Mouse (Mus musculus) thymus, postnatal 25 days (tissue): ENCODE data around the gene Gm7102.
"Not testable (repeated sequence)": the region's sequence is repeated elsewhere in the genome, so short reads cannot be mapped to it uniquely, and the experiment has no call there.

Experiments
- DNase-seq: peaks from one replicate; pipeline ENCODE4 v3.0.0; 2022

The Gm7102 gene

DNA sequence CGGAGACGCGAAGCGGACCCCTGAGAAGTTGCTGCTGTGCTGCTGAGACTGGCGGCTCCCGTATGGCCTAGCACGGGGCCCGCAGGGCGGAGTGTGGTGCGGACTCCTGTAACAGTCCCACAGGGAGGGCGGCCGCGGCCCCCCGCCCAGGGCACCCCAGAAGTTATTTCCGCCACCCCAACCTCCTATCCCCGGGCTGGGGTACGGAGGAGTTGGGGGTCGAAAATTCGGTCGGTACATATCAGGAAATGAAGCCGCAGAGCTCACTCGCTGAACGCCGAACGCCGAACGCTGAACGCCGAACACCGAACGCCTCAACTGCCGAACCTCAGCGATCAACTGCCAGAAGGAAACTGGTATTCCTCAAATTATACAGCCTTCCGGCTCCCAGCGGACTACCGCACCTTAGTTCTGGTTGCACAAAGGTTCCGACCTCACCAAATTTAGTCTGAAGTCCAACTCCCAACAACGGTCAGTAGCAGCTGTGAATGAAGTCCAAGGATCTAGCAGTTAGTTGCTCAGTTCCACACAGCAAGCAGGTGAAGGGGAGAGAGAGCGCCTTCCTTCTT, at the start of gene Gm7102:
Gm7102 (minus strand) TSS at position 554 of the 569 bp plus-strand sequence.
- DNase-seq, result peak; percentile 8

DNA sequence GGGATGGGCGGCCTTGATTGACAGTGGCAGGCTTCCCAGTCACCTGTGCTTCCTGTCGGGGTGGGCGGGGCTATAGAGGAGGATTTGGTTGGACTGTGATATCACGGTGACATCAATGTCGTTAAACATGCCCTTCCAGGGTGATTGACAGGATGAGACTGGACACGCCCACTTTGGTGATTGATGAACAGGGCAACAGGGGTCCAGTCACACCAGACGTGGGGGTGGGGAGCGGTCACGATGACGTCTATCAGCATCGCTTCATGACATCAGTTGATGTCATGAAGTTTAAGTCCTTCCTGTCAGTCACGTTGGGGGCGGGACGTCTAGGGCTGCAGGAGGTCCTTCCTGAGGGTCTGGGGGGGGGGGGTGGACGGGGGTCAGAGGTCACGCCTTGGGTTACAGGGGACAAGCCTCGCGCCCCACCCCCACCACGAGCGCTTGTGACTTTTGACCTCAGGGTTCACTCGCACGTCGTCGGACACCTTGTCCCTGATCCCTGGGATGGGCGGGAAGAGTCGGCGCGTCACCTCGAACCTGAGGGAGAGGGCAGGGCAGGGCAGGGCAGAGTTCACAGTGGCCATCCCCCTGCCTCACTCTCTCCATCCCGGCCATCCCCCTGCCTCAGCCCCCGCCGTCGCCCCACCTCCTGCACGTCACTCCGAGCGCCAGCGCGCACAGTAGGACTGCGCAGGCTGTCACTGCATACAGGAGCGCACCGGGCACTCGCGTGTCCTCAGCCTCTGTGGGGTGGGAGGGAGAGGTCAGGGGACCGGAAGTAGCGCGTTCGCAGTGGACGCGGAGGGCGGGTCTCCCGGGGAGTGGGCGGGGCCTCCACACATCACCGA, 48.8 kb upstream of the Gm7102 start:
- no peak for DNase-seq

DNA sequence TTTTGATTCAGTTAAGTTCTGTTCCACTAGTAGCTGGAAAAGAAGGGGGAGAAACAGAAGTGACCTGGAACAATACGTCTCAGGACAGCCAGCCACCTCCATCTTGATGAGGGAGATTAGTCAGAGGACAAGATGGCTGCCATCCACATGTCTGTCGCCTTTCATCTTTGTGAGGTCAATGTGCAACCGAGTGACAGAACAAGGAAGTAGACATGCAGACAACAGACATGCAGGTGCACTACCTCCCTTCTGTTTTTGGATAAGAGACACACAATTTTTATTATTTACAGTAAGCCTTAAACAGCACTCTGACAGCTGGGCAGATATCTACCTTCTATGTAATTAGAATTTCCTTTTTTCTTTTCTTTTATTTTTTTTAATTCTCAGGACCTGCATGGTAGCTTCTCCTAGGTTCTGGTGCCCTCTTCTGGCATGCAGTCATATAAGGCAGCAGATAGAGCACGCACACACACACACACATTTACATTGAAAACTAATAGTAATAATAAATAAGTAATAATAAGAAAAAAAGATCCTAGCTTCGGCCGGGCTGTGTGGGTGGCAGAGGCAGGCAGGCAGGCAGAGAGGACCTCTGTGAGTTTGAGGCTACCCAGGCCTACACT, 47.7 kb upstream of the Gm7102 start:
- no peak for DNase-seq

DNA sequence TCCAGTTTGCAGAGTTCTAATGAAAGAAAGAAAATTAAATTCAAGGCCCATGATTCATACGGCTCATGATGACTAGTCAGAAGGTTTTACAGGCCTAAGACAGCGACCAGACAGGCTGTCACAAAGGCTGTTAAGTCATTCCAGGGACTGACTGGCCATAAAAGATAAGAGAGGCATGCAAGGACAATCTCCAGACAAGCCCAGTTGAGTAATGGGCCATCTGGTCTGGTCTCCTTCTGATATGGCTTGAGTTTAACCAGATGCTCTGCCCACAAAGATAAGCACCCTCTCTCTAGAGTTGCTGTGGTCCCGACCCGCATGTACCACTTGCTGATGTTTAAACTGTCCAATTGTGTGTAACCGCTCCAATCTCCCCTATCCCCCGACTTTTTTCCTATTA, 31.4 kb upstream of the Gm7102 start:
- not testable (repeated sequence) for DNase-seq

DNA sequence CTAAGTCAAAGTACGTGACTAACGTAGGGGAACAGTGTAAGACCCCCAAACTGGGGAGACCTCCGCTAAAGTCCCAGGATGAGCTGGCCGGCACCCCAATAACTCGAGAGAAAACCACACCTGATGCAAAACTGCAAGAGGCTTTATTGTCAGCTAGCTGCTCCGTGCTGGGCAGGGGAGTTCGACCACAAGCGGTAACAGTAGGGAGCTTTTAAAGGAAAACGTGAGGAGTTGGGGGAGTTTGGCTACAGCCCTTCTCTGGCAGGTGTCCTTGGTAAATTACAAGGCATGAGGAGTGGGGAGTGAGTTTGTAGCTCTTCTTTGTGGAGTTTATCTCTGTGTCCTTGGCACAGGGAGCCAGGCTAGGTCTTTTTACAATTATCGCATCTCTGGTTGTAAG, 23.7 kb upstream of the Gm7102 start:
- peak; percentile 48 for DNase-seq

DNA sequence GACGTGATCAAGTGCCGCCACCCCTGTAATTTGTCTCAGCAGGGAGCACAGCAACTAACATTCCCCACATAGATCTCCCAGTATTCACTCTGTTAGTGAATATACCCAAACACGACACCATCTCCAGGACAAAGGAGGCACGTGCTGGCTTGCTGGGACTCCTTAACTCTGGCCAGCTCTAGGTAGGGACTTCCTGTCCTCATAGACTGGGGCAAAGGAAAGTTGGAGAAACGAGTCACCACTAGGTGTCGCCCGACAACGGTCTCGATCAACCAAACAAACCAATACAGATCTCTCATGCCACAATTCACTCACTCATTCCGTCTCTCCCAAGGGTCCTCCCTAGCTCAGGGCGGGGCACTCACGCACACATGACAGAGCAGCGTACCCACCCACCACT, 23.2 kb upstream of the Gm7102 start:
- peak; percentile 90 for DNase-seq

DNA sequence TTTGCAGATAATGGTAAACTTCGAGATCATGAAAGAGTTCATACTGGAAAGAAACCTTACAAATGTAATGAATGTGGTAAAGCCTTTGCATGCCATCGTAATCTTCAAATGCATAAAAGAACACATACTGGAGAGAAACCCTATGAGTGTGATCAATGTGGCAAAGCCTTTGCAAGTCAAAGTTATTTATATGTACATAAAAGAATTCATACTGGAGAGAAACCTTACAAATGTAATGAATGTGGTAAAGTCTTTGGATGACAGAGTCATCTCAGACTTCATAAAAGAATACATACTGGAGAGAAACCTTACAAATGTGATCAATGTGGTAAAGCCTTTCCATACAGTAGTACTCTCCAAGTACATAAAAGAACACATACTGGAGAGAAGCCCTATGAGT, 7.5 kb upstream of the Gm7102 start, which contains the start of gene Gm6020:
Gm6020 (plus strand) TSS at position 301 of the 400 bp plus-strand sequence.
- not testable (repeated sequence) for DNase-seq

DNA sequence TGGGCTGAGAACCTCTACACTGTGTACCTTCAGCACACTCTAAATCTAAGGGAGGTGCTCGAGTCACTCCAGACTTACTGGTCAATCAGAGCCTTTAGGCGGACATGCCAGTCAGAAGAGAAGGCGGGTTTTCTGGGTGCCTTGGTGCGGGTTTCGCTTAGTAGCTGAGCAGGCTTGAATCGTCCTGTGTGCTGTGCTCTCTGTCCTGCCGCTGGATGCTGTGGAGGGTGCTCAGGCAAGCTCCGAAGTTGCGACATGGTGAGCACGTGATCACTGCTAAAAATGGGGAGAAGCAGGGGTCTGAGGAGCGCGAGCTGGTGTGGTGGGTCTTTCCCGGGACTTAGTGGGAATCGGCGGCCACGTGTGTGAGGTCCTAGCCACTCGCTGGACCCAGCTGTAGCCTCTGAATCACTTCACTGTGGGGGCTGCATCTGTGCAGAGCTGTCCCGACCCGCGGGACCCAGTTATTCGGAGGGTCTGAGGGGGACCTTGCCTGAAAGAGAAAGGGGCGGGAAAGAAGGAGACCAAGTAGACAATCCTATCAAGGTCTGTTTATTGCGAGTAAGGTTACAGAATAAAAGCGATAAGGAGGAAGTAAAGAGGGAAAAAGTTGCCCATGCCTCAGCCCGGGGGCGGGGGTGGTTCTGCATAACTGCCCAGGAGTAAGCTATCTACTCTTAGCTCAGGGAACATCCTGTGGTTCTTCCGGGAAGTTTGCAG, 24.2 kb downstream of the Gm7102 start:
- peak; percentile 3 for DNase-seq

DNA sequence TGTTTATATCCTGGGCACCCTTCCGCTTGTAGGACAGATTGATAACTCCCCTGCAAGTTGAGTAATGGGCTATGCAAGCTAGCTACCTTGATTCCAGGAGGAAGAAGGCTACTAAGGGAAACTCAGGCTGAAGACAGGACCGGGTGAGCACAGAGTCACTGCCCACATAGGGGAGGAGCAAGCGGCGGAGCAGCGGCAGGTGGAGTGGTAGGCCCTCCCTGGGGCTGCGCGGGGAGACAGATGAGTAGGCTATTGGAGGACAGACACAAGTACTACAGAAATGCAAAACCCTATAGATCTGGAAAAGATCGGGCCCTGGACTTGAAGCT, 24.8 kb downstream of the Gm7102 start:
- DNase-seq, result peak; percentile 13

DNA sequence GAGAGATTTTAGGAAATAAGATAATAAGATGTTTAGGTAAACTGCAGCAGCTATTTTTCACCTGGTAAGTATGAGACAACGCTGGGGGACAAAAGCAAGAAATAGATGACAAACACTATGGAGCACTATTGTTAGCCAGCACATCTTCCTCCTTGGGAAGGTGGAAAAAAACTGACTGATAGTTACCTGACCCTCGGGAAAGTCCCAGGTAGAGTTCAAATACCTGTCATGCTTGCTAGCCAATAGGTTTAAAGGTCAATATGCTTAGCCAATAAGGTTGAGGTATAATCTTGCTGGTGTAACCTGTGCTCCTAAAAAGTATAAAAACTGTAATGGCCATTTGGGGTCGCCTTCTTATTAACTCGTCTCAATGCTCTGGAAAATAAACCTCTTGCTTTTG, 34.8 kb downstream of the Gm7102 start:
- DNase-seq, result no peak

DNA sequence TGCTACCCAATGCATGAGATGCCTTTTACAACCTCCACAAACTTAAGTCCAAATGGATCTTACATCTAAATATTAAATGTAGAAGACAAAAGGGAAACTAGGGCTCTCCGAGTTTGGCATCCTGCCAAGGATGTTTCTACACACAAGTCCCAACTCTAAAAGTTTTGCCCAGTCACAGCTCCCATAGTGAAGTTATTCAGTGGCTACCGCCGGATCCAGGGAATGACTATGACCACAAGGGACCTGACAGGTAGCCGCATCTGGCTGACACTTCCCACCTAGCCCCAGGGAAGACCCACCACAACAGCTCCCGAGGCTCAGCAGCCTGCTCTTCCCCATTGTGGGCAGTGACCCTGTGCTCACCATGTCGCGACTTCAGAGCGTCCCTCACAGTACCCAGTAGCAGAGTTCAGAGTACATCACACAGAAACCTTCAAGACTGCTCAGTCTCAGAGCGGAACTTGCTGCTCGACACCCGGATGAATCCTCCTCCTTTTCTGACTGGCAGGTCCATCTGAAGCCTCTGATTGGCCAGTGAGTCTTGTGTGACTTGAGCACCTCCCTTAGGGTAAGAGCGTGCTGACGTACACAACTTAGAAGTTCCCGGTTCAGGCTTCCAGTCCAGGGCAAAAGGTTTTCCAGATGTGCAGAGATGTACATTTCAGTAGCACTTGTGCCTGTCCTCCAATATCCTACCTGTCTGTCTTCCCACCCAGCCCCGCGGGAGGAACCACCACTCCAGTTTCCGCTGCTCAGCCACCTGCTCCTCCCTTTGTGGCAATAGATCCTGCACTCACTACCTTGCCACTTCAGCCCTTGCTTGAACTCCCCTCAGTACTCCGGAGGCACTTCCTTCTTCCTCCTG, 35.5 kb downstream of the Gm7102 start, which contains the start of gene Zfp950:
Zfp950 (minus strand) TSS at position 499 of the 865 bp plus-strand sequence.
- DNase-seq, result peak; percentile 80

DNA sequence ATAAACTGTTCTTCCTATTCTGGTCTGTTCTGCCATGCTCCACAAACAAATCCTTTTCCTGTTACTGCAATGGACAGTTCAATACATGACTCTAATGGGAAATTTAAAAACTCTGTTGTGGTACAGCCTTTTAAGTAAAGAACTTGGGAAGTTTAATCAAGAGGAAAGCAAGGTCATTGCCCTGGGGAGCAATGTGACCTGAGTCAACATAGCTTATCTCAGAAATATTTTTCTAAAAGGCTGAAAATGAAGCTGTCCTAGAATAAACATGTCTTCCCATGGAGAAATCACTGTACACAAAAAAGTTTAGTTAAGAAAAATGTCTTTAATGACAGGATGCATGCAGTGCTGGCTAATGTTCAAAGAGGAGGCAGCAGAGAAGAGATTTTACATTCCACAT, 37.5 kb downstream of the Gm7102 start:
- DNase-seq, result no peak

DNA sequence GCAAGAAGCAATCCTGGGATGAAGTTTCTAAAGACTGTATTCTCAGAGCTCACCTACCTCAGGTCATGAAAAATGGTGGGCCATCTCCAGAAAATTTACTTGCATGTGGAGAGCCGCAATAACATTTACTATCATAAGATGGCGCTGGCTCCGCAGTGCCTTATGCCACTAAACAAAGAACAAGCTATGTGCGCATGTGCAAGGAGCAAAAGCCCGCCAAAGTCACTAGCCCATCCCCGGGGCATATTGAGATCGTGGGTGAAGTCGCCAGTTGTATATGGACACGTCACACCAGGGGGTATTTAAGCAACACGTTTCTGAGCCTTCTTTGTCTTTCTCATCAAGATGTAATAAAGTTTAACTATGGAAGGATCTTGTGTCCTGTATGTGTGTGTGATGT, 45.0 kb downstream of the Gm7102 start:
- no peak for DNase-seq
